Mouse (Mus musculus) Patski (cell line): ENCODE results near the gene 4933407L21Rik. TPM values are rescaled to one million over a fixed set of nuclear protein-coding genes. Genes with fewer than 3 reads are reported as not detected.

Experiments used
- ATAC-seq: fragments of 100-300 bp; one replicate; pipeline ENCODE4 v1.8.0; 2021
- CTCF ChIA-PET: fragments of 350-600 bp; sonication (Branson Sonifier 250); formaldehyde crosslinking; loops from one replicate; lab custom pipeline; 2022; ENCODE audit warnings: inconsistent platforms; lab: Charles Lee
- POLR2A ChIA-PET: fragments of 350-600 bp; sonication (Branson Sonifier 250); formaldehyde crosslinking; loops from one replicate; lab custom pipeline; 2022; ENCODE audit warnings: antibody characterized with exemption, inconsistent platforms; lab: Charles Lee
- DNase-seq: peaks from one replicate; pipeline ENCODE4 v3.0.0-alpha.2; 2011; ENCODE audit warnings: low read depth, low spot score
- H3K27me3 ChIP-seq: fragments of 371-371 bp; one replicate; pipeline ENCODE4 v1.5.1; 2021
- CTCF ChIP-seq: fragments of 100-300 bp; IDR thresholded peaks from one replicate; pipeline ENCODE4 v1.5.1; 2021
- in situ Hi-C: fragments of 300-500 bp; cut with MboI; formaldehyde crosslinking; loops from 3 replicates; pipeline ENCODE4 v1.11.1; 2018; ENCODE audit warnings: low pct_unique_long_range_greater_than_20kb, mixed read lengths
- polyA plus RNA-seq: library from polyadenylated mRNA; unstranded; gene quantifications from one replicate; pipeline ENCODE4 v1.2.3, GENCODE M21; 2021

4933407L21Rik gene
- polyA plus RNA-seq, 1 experiment from 2014 or later = 0.09 TPM

GRCm38 (mm10) chr1:85898761-85899387 lies 29.4 kb upstream of the 4933407L21Rik start:
- in situ Hi-C loops = no loop called here
- POLR2A ChIA-PET = no interaction called here
- ATAC-seq = no peak
- no peak for DNase-seq
- TF ChIP-seq CTCF = no peak
- CTCF ChIA-PET = no interaction called here
- no peaks in the 10 kb centered on the region for H3K27me3 ChIP-seq

GRCm38 (mm10) chr1:85899388-85899761 lies 28.9 kb upstream of the 4933407L21Rik start:
- no peak for DNase-seq
- in situ Hi-C loops = no loop called here
- H3K27me3 ChIP-seq = no peaks in the 10 kb centered on the region
- CTCF ChIA-PET = interaction anchor here (1.0 to 2.1 kb wide), 3 partner anchors 15 to 46 kb away, joined by 3 to 4 read pairs (median 3); no protein-coding TSS in a partner anchor
- POLR2A ChIA-PET = no interaction called here
- no peak for ATAC-seq
- TF ChIP-seq CTCF = no peak

GRCm38 (mm10) chr1:85900521-85901333 lies 27.6 kb upstream of the 4933407L21Rik start:
- ATAC-seq (no peak), DNase-seq (no peak)
- CTCF ChIA-PET = interaction anchor here (1.1 to 2.1 kb wide), 2 partner anchors 13 to 47 kb away, joined by 3 to 4 read pairs; no protein-coding TSS in a partner anchor
- no peaks in the 10 kb centered on the region for H3K27me3 ChIP-seq
- TF ChIP-seq CTCF = no peak
- in situ Hi-C loops = no loop called here
- POLR2A ChIA-PET = interaction anchor here (0.6 kb wide), 1 partner anchor 18 kb away, joined by 3 read pairs; no protein-coding TSS in a partner anchor

GRCm38 (mm10) chr1:85901516-85902107 lies 26.7 kb upstream of the 4933407L21Rik start:
- ATAC-seq (no peak), DNase-seq (no peak)
- in situ Hi-C loops = no loop called here
- ChIA-PET POLR2A (no interaction called here), CTCF (no interaction called here)
- no peaks in the 10 kb centered on the region for H3K27me3 ChIP-seq
- no peak for TF ChIP-seq CTCF

GRCm38 (mm10) chr1:85902108-85902561 lies 26.1 kb upstream of the 4933407L21Rik start:
- in situ Hi-C loops = no loop called here
- no peak for TF ChIP-seq CTCF
- ChIA-PET CTCF (no interaction called here), POLR2A (no interaction called here)
- H3K27me3 ChIP-seq = no peaks in the 10 kb centered on the region
- no peak for ATAC-seq
- DNase-seq = no peak

- TF ChIP-seq CTCF = no peak
- ChIA-PET POLR2A (no interaction called here), CTCF (no interaction called here)
- in situ Hi-C loops = no loop called here
- no peaks in the 10 kb centered on the region for H3K27me3 ChIP-seq
- no peak for ATAC-seq
- DNase-seq = no peak
Observed at GRCm38 (mm10) chr1:85906892-85907291, 21.4 kb upstream of the 4933407L21Rik start.

GRCm38 (mm10) chr1:85908754-85909590 lies 19.3 kb upstream of the 4933407L21Rik start:
- no peak for DNase-seq
- ChIA-PET POLR2A (interaction anchor here (0.5 kb wide), 1 partner anchor 11 kb away, joined by 4 read pairs; no protein-coding TSS in a partner anchor), CTCF (no interaction called here)
- in situ Hi-C loops = no loop called here
- no peak for TF ChIP-seq CTCF
- no peak for ATAC-seq
- H3K27me3 ChIP-seq = no peaks in the 10 kb centered on the region

GRCm38 (mm10) chr1:85913078-85913755 lies 15.1 kb upstream of the 4933407L21Rik start:
- ChIA-PET CTCF (interaction anchor here (1.2 kb wide), 1 partner anchor 10 kb away, joined by 3 read pairs; no protein-coding TSS in a partner anchor), POLR2A (no interaction called here)
- no peak for DNase-seq
- ATAC-seq = no peak
- in situ Hi-C loops = no loop called here
- no peaks in the 10 kb centered on the region for H3K27me3 ChIP-seq
- TF ChIP-seq CTCF = no peak

- in situ Hi-C loops = no loop called here
- ChIA-PET POLR2A (no interaction called here), CTCF (no interaction called here)
- TF ChIP-seq CTCF = no peak
- DNase-seq (no peak), ATAC-seq (no peak)
- no peaks in the 10 kb centered on the region for H3K27me3 ChIP-seq
Observed at GRCm38 (mm10) chr1:85915890-85916289, 12.4 kb upstream of the 4933407L21Rik start.
